Mouse (Mus musculus) kidney, adult 2 months (tissue): ENCODE data around the gene B3gnt7. TPM values are rescaled to one million over a fixed set of nuclear protein-coding genes. Genes with fewer than 3 reads are reported as not detected.

Experiments
- DNase-seq: peaks from one replicate; pipeline ENCODE4 v3.0.0; 2021
- H3K27ac ChIP-seq: fragments of 200-500 bp; 2 replicates; pipeline ENCODE4 v1.5.1; 2012; ENCODE audit warnings: low read depth, low read length, control low read depth, inconsistent platforms; ENCODE audit not compliant: insufficient read depth
- H3K27me3 ChIP-seq: fragments of 200-500 bp; replicated peaks from 2 replicates; pipeline ENCODE4 v1.6.1; 2012; ENCODE audit warnings: mild to moderate bottlenecking, moderate library complexity, low read length, inconsistent platforms; ENCODE audit not compliant: control insufficient read depth, insufficient read depth
- H3K36me3 ChIP-seq: fragments of 200-500 bp; 2 replicates; pipeline ENCODE4 v1.6.1; 2012; ENCODE audit warnings: mild to moderate bottlenecking, moderate library complexity, low read length, inconsistent platforms; ENCODE audit not compliant: control insufficient read depth, insufficient read depth
- H3K4me1 ChIP-seq: fragments of 200-500 bp; 2 replicates; pipeline ENCODE4 v1.6.1; 2011; ENCODE audit warnings: low read length; ENCODE audit not compliant: control insufficient read depth, insufficient read depth
- H3K4me3 ChIP-seq: fragments of 200-500 bp; 2 replicates; pipeline ENCODE4 v1.5.1; 2011; ENCODE audit warnings: mild to moderate bottlenecking, low read depth, low read length, control low read depth; ENCODE audit not compliant: insufficient read depth
- CTCF ChIP-seq: fragments of 200-500 bp; conservative IDR thresholded peaks from 2 replicates; pipeline ENCODE4 v1.5.1; 2011; ENCODE audit warnings: low read depth, mild to moderate bottlenecking, control low read depth, low read length, moderate library complexity, mixed read lengths; ENCODE audit not compliant: insufficient read depth, insufficient read length
- POLR2A ChIP-seq: fragments of 200-500 bp; IDR thresholded peaks from one replicate; pipeline ENCODE4 v1.6.1; 2011; ENCODE audit warnings: low read depth, low read length, control low read depth
- WGBS: fragments of 180-500 bp; shearing (Covaris S2); methylation state at CpG from one replicate; pipeline ENCODE4 v1.1.7; 2018; 5-methylcytosine and 5-hydroxymethylcytosine counted together
- polyA plus RNA-seq: library from polyadenylated mRNA; depleted of rRNA; stranded (reverse); fragments of >200 nt; gene quantifications from 2 replicates; pipeline ENCODE4 v1.2.3, GENCODE M21; 2012

Gene B3gnt7
- polyA plus RNA-seq, 1 experiment, result 9.6 TPM

- no peak for DNase-seq
- peaks cover 4% of the 10 kb centered on the region for H3K4me1 ChIP-seq
- no peaks in the 10 kb centered on the region for H3K36me3 ChIP-seq
- 67% methylated on average over 6 of the region's 6 CpGs for WGBS
- H3K27me3 ChIP-seq, result no peaks in the 10 kb centered on the region
- H3K27ac ChIP-seq, result no peak overlapping the region
- H3K4me3 ChIP-seq, result no peak overlapping the region
- TF ChIP-seq CTCF (peak; percentile 56), POLR2A (no peak)
Measured at GRCm38 (mm10) chr1:86301221-86302091, 1.2 kb upstream of the B3gnt7 start.

GRCm38 (mm10) chr1:86303063-86303872 is 636 bp downstream of the B3gnt7 start:
- no peak overlapping the region for H3K27ac ChIP-seq

GRCm38 (mm10) chr1:86303873-86304250 is 1.2 kb downstream of the B3gnt7 start:
- Histone ChIP-seq H3K4me3 (peak overlapping the region; percentile 47), H3K27me3 (no peaks in the 10 kb centered on the region), H3K36me3 (no peaks in the 10 kb centered on the region), H3K4me1 (peaks cover 22% of the 10 kb centered on the region), H3K27ac (no peak overlapping the region)
- TF ChIP-seq CTCF, result no peak
- no peak for TF ChIP-seq POLR2A
- no peak for DNase-seq
- WGBS, result 15% methylated on average over 16 of the region's 16 CpGs

More at GRCm38 (mm10) chr1:86303063-86303872, 636 bp downstream of the B3gnt7 start:
- TF ChIP-seq POLR2A (no peak), CTCF (no peak)
- no peaks in the 10 kb centered on the region for H3K27me3 ChIP-seq
- DNase-seq, result peak; percentile 57
- H3K36me3 ChIP-seq, result no peaks in the 10 kb centered on the region
- peak overlapping the region; percentile 47 for H3K4me3 ChIP-seq
- peaks cover 22% of the 10 kb centered on the region for H3K4me1 ChIP-seq
- under 1% methylated on average over 61 of the region's 65 CpGs for WGBS

- Histone ChIP-seq H3K4me1 (peaks cover 22% of the 10 kb centered on the region), H3K4me3 (no peak overlapping the region), H3K27ac (peak overlapping the region; percentile 62), H3K36me3 (no peaks in the 10 kb centered on the region), H3K27me3 (no peaks in the 10 kb centered on the region)
- WGBS, result 43% methylated on average over 3 of the region's 3 CpGs
- peak; percentile 75 for DNase-seq
- TF ChIP-seq CTCF (no peak), POLR2A (no peak)
Measured at GRCm38 (mm10) chr1:86306686-86307085, 4.1 kb downstream of the B3gnt7 start.

GRCm38 (mm10) chr1:86307177-86307762 is 4.6 kb downstream of the B3gnt7 start:
- WGBS, result 54% methylated on average over 7 of the region's 7 CpGs
- peaks cover 22% of the 10 kb centered on the region for H3K4me1 ChIP-seq
- TF ChIP-seq CTCF, result no peak
- no peak for TF ChIP-seq POLR2A
- no peaks in the 10 kb centered on the region for H3K27me3 ChIP-seq
- H3K4me3 ChIP-seq, result no peak overlapping the region
- peak; percentile 72 for DNase-seq
- H3K27ac ChIP-seq, result peak overlapping the region; percentile 1
- no peaks in the 10 kb centered on the region for H3K36me3 ChIP-seq

- Histone ChIP-seq H3K27me3 (no peaks in the 10 kb centered on the region), H3K4me3 (no peak overlapping the region), H3K4me1 (peaks cover 22% of the 10 kb centered on the region), H3K27ac (peak overlapping the region; percentile 1), H3K36me3 (no peaks in the 10 kb centered on the region)
- DNase-seq, result no peak
- 70% methylated on average over 4 of the region's 4 CpGs for WGBS
- TF ChIP-seq CTCF (no peak), POLR2A (no peak)
Measured at GRCm38 (mm10) chr1:86307871-86308641, 5.4 kb downstream of the B3gnt7 start.

GRCm38 (mm10) chr1:86309270-86309833 is 6.7 kb downstream of the B3gnt7 start:
- H3K4me1 ChIP-seq, result peaks cover 25% of the 10 kb centered on the region
- no peaks in the 10 kb centered on the region for H3K36me3 ChIP-seq
- DNase-seq, result no peak
- no peak overlapping the region for H3K27ac ChIP-seq
- WGBS, result 90% methylated on average over 7 of the region's 7 CpGs
- H3K4me3 ChIP-seq, result no peak overlapping the region
- TF ChIP-seq CTCF (no peak), POLR2A (no peak)
- no peaks in the 10 kb centered on the region for H3K27me3 ChIP-seq
